Mouse (Mus musculus) cortical plate, adult 2 months (tissue): ENCODE data around the gene Best3.

Experiments
- CTCF ChIP-seq: fragments of 200-500 bp; IDR thresholded peaks from 2 replicates; pipeline ENCODE4 v1.5.1; 2011; ENCODE audit warnings: mild to moderate bottlenecking, control low read depth, low read length; ENCODE audit not compliant: insufficient read depth; ENCODE audit errors: extremely low read depth
- POLR2A ChIP-seq: fragments of 200-500 bp; IDR thresholded peaks from 2 replicates; pipeline ENCODE4 v1.6.1; 2011; ENCODE audit warnings: mild to moderate bottlenecking, low read length, control low read depth; ENCODE audit not compliant: insufficient read depth; ENCODE audit errors: extremely low read depth

DNA sequence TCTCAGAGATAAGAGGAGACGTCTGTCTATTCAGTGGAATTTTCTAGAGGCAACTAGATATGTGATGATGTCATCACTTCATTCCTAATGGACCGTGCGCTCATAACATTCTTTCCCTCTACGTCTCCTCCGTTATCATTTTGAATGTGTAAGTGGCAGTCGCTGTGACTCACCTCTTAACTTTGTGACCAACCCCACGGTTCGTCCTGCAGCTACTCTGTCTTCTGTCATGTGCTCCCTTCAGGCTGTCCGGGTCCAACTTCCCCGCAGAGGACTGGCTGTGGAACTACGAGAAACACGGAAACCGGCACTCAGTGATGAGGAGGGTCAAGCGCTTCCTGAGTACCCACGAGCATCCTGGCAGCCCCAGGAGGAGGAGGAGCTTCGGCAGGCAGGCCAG, 37.6 kb downstream of the Best3 start:
- TF ChIP-seq CTCF (no peak), POLR2A (no peak)
